Mouse (Mus musculus) kidney, postnatal 0 days (tissue): ENCODE data around the gene Cacna1g. TPM values are rescaled to one million over a fixed set of nuclear protein-coding genes. Genes with fewer than 3 reads are reported as not detected.
"Not testable (repeated sequence)": the region's sequence is repeated elsewhere in the genome, so short reads cannot be mapped to it uniquely, and the experiment has no call there.

Source experiments
- ATAC-seq: fragments of 200-750 bp; cut with Nextera tagmentation; replicated peaks from 2 replicates; pipeline ENCODE4 v1.8.0; 2017; ENCODE audit warnings: low read depth, moderate number of reproducible peaks, moderate TSS enrichment, moderate library complexity; ENCODE audit not compliant: low FRiP score
- DNase-seq: peaks from one replicate; pipeline ENCODE4 v3.0.0-alpha.2; 2016; ENCODE audit warnings: low spot score
- H3K27ac ChIP-seq: fragments of 300-500 bp; sonication (generic); 2 replicates; pipeline ENCODE4 v1.5.1; 2014; ENCODE audit warnings: mild to moderate bottlenecking
- H3K27me3 ChIP-seq: fragments of 300-500 bp; sonication (generic); 2 replicates; pipeline ENCODE4 v1.6.1; 2014; ENCODE audit warnings: low read length, mixed read lengths; ENCODE audit not compliant: insufficient read depth
- H3K36me3 ChIP-seq: fragments of 300-500 bp; sonication (generic); 2 replicates; pipeline ENCODE4 v1.6.1; 2014; ENCODE audit warnings: low read length, mixed read lengths; ENCODE audit not compliant: insufficient read depth
- H3K4me1 ChIP-seq: fragments of 300-500 bp; sonication (generic); replicated peaks from 2 replicates; pipeline ENCODE4 v1.6.1; 2014; ENCODE audit warnings: antibody characterized with exemption, low read length, mixed read lengths; ENCODE audit not compliant: insufficient read depth
- H3K4me2 ChIP-seq: fragments of 300-500 bp; sonication (generic); 2 replicates; pipeline ENCODE4 v1.6.1; 2014; ENCODE audit warnings: mild to moderate bottlenecking, low read length, moderate library complexity, mixed read lengths
- H3K4me3 ChIP-seq: fragments of 300-500 bp; sonication (generic); replicated peaks from 2 replicates; pipeline ENCODE4 v1.5.1; 2014; ENCODE audit warnings: low read depth, low read length
- H3K9ac ChIP-seq: fragments of 300-500 bp; sonication (generic); 2 replicates; pipeline ENCODE4 v1.6.1; 2014; ENCODE audit warnings: low read depth, low read length
- H3K9me3 ChIP-seq: fragments of 300-500 bp; sonication (generic); replicated peaks from 2 replicates; pipeline ENCODE4 v1.6.1; 2016; ENCODE audit warnings: low read length, inconsistent platforms, mixed read lengths
- CTCF ChIP-seq: IDR thresholded peaks from 2 replicates; pipeline ENCODE4 v1.5.1; 2016; ENCODE audit warnings: antibody characterized with exemption, low read depth, mild to moderate bottlenecking, moderate library complexity
- WGBS: fragments of 180-500 bp; shearing (Covaris S2); extraction: QIAGEN DNeasy Blood & Tissue Kit; methylation state at CpG from one replicate; pipeline ENCODE4 v1.1.7; 2014; 5-methylcytosine and 5-hydroxymethylcytosine counted together
- polyA plus RNA-seq: library from polyadenylated mRNA; unstranded; fragments of >200 nt; fragmentation: Nextera tagmentation; extraction: Ambion mirVana; gene quantifications from 2 replicates; pipeline ENCODE4 v1.2.1, GENCODE M21; 2015

Cacna1g gene
- polyA plus RNA-seq, 1 experiment from 2014 or later: 5.2 TPM

GRCm38 (mm10) chr11:94407803-94408321, 66.1 kb downstream of the Cacna1g start:
- Histone ChIP-seq H3K27me3 (no peaks in the 10 kb centered on the region), H3K4me2 (no peak overlapping the region), H3K9me3 (no peaks in the 10 kb centered on the region), H3K36me3 (no peaks in the 10 kb centered on the region), H3K4me3 (no peak overlapping the region), H3K9ac (no peak overlapping the region), H3K4me1 (peaks cover 16% of the 10 kb centered on the region), H3K27ac (no peak overlapping the region)
- ATAC-seq (no peak), DNase-seq (no peak)
- 36% methylated on average over 11 of the region's 11 CpGs for WGBS
- TF ChIP-seq CTCF: no peak

- no peak for ATAC-seq
- Histone ChIP-seq H3K27ac (no peak overlapping the region), H3K4me1 (peaks cover 16% of the 10 kb centered on the region), H3K9me3 (no peaks in the 10 kb centered on the region), H3K36me3 (no peaks in the 10 kb centered on the region), H3K4me3 (no peak overlapping the region), H3K27me3 (no peaks in the 10 kb centered on the region), H3K4me2 (no peak overlapping the region), H3K9ac (no peak overlapping the region)
- TF ChIP-seq CTCF: no peak
- 29% methylated on average over 6 of the region's 6 CpGs for WGBS
- no peak for DNase-seq
Measured at GRCm38 (mm10) chr11:94405348-94405747, 68.7 kb downstream of the Cacna1g start.

GRCm38 (mm10) chr11:94404641-94405260, 69.2 kb downstream of the Cacna1g start:
- peak; percentile 98 for TF ChIP-seq CTCF
- H3K36me3 ChIP-seq: no peaks in the 10 kb centered on the region
- H3K27me3 ChIP-seq: no peaks in the 10 kb centered on the region
- H3K4me2 ChIP-seq: no peak overlapping the region
- peaks cover 16% of the 10 kb centered on the region for H3K4me1 ChIP-seq
- peak overlapping the region; percentile 65 for H3K27ac ChIP-seq
- H3K9ac ChIP-seq: no peak overlapping the region
- ATAC-seq: peak; percentile 60
- DNase-seq: peak; percentile 79
- H3K4me3 ChIP-seq: no peak overlapping the region
- 24% methylated on average over 11 of the region's 11 CpGs for WGBS
- H3K9me3 ChIP-seq: no peaks in the 10 kb centered on the region

GRCm38 (mm10) chr11:94404178-94404577, 69.8 kb downstream of the Cacna1g start:
- peak; percentile 88 for ATAC-seq
- H3K4me1 ChIP-seq: peaks cover 16% of the 10 kb centered on the region
- no peak for TF ChIP-seq CTCF
- no peaks in the 10 kb centered on the region for H3K9me3 ChIP-seq
- no peak overlapping the region; the same call in 1 of the 2 replicates for H3K4me2 ChIP-seq
- peak overlapping the region; percentile 65 for H3K27ac ChIP-seq
- 28% methylated on average over 5 of the region's 5 CpGs for WGBS
- peak; percentile 60 for DNase-seq
- H3K4me3 ChIP-seq: no peak overlapping the region
- no peaks in the 10 kb centered on the region for H3K27me3 ChIP-seq
- no peaks in the 10 kb centered on the region for H3K36me3 ChIP-seq
- no peak overlapping the region for H3K9ac ChIP-seq

- DNase-seq (no peak), ATAC-seq (no peak)
- peak overlapping the region; percentile 65 for H3K27ac ChIP-seq
- peaks cover 16% of the 10 kb centered on the region for H3K4me1 ChIP-seq
- H3K9me3 ChIP-seq: no peaks in the 10 kb centered on the region
- H3K27me3 ChIP-seq: no peaks in the 10 kb centered on the region
- WGBS: 74% methylated on average over 10 of the region's 10 CpGs
- no peaks in the 10 kb centered on the region for H3K36me3 ChIP-seq
- no peak overlapping the region for H3K4me3 ChIP-seq
- no peak overlapping the region for H3K9ac ChIP-seq
- no peak for TF ChIP-seq CTCF
- H3K4me2 ChIP-seq: no peak overlapping the region
Measured at GRCm38 (mm10) chr11:94403757-94404156, 70.2 kb downstream of the Cacna1g start.

GRCm38 (mm10) chr11:94402731-94403130, 71.3 kb downstream of the Cacna1g start:
- H3K9ac ChIP-seq: no peak overlapping the region
- no peak overlapping the region for H3K4me2 ChIP-seq
- 90% methylated on average over 5 of the region's 5 CpGs for WGBS
- H3K27ac ChIP-seq: no peak overlapping the region
- H3K27me3 ChIP-seq: no peaks in the 10 kb centered on the region
- H3K36me3 ChIP-seq: no peaks in the 10 kb centered on the region
- no peaks in the 10 kb centered on the region for H3K9me3 ChIP-seq
- peaks cover 16% of the 10 kb centered on the region for H3K4me1 ChIP-seq
- no peak for ATAC-seq
- no peak overlapping the region for H3K4me3 ChIP-seq
- no peak for TF ChIP-seq CTCF
- no peak for DNase-seq

- 83% methylated on average over 4 of the region's 4 CpGs for WGBS
- H3K27ac ChIP-seq, DNase-seq, H3K4me2 ChIP-seq, H3K9ac ChIP-seq, H3K27me3 ChIP-seq, H3K36me3 ChIP-seq, ATAC-seq, H3K4me3 ChIP-seq, H3K9me3 ChIP-seq: not testable (repeated sequence)
- H3K4me1 ChIP-seq: peaks cover 16% of the 10 kb centered on the region
Measured at GRCm38 (mm10) chr11:94402029-94402428, 72.0 kb downstream of the Cacna1g start.
